Mouse (Mus musculus): ENCODE measurements around the gene Panx2. TPM values are rescaled to one million over a fixed set of nuclear protein-coding genes. Genes with fewer than 3 reads are reported as not detected.

The Panx2 gene
- total RNA-seq, 2 experiments from 2014 or later, result 0.76 to 1.9 TPM

GRCm38 (mm10) chr15:89073993-89074603 lies 14.6 kb downstream of the Panx2 start:
- intact Hi-C loops (cut with DNase I), result loop anchor here (10.0 kb wide), 1 partner anchor 249 kb away; no protein-coding TSS in a partner anchor

GRCm38 (mm10) chr15:89074613-89075477 lies 15.3 kb downstream of the Panx2 start, which contains the start of gene Trabd:
Trabd (plus strand) TSS chr15:89075124.
- no peak for DNase-seq
- intact Hi-C loops (cut with DNase I), result loop anchor here (10.0 kb wide), 1 partner anchor 250 kb away; no protein-coding TSS in a partner anchor

More at GRCm38 (mm10) chr15:89073993-89074603, 14.6 kb downstream of the Panx2 start:
- DNase-seq, result peak in 1 of 2 experiments; percentile 54

- DNase-seq, result peak; percentile 91
- intact Hi-C loops (cut with DNase I), result loop anchor here (10.0 kb wide), 1 partner anchor 251 kb away; no protein-coding TSS in a partner anchor
Measured at GRCm38 (mm10) chr15:89075478-89076147, 16.1 kb downstream of the Panx2 start.

GRCm38 (mm10) chr15:89076156-89076731 lies 16.7 kb downstream of the Panx2 start:
- peak; percentile 60 to 61 for DNase-seq
- intact Hi-C loops (cut with DNase I), result loop anchor here (10.0 kb wide), 1 partner anchor 251 kb away; no protein-coding TSS in a partner anchor

- peak in 1 of 2 experiments; percentile 39 for DNase-seq
- intact Hi-C loops (cut with DNase I), result loop anchor here (10.0 kb wide), 1 partner anchor 254 kb away; no protein-coding TSS in a partner anchor
Measured at GRCm38 (mm10) chr15:89078208-89078836, 18.8 kb downstream of the Panx2 start.

- intact Hi-C loops (cut with DNase I), result no loop called here
- DNase-seq, result no peak
Measured at GRCm38 (mm10) chr15:89083906-89084305, 24.4 kb downstream of the Panx2 start.

GRCm38 (mm10) chr15:89084826-89085225 lies 25.3 kb downstream of the Panx2 start:
- no peak for DNase-seq
- intact Hi-C loops (cut with DNase I), result no loop called here

GRCm38 (mm10) chr15:89088607-89089247 lies 29.2 kb downstream of the Panx2 start, which contains the start of gene Selenoo:
Selenoo (plus strand) TSS chr15:89089084.
- intact Hi-C loops (cut with DNase I), result no loop called here

GRCm38 (mm10) chr15:89089248-89090051 lies 29.9 kb downstream of the Panx2 start:
- no peak for DNase-seq
- intact Hi-C loops (cut with DNase I), result no loop called here

More at GRCm38 (mm10) chr15:89088607-89089247, 29.2 kb downstream of the Panx2 start, which contains the start of gene Selenoo:
- peak; percentile 90 to 92 for DNase-seq

GRCm38 (mm10) chr15:89090662-89091061 lies 31.1 kb downstream of the Panx2 start:
- DNase-seq, result no peak
- intact Hi-C loops (cut with DNase I), result no loop called here

GRCm38 (mm10) chr15:89092181-89092580 lies 32.6 kb downstream of the Panx2 start:
- intact Hi-C loops (cut with DNase I), result no loop called here
- DNase-seq, result no peak

GRCm38 (mm10) chr15:89097450-89097849 lies 37.9 kb downstream of the Panx2 start:
- no peak for DNase-seq
- intact Hi-C loops (cut with DNase I), result no loop called here

GRCm38 (mm10) chr15:89098616-89099015 lies 39.1 kb downstream of the Panx2 start:
- intact Hi-C loops (cut with DNase I), result no loop called here

GRCm38 (mm10) chr15:89100823-89101222 lies 41.3 kb downstream of the Panx2 start:
- intact Hi-C loops (cut with DNase I), result no loop called here
- DNase-seq, result no peak

More at GRCm38 (mm10) chr15:89098616-89099015, 39.1 kb downstream of the Panx2 start:
- no peak for DNase-seq

- intact Hi-C loops (cut with DNase I), result no loop called here
- no peak for DNase-seq
Measured at GRCm38 (mm10) chr15:89102646-89103045, 43.1 kb downstream of the Panx2 start.

GRCm38 (mm10) chr15:89103921-89104320 lies 44.4 kb downstream of the Panx2 start:
- intact Hi-C loops (cut with DNase I), result no loop called here
- no peak for DNase-seq

- no peak for DNase-seq
- intact Hi-C loops (cut with DNase I), result no loop called here
Measured at GRCm38 (mm10) chr15:89104425-89104824, 44.9 kb downstream of the Panx2 start.

- no peak for DNase-seq
Measured at GRCm38 (mm10) chr15:89106073-89106472, 46.5 kb downstream of the Panx2 start.

More at GRCm38 (mm10) chr15:89106073-89106472, 46.5 kb downstream of the Panx2 start:
- intact Hi-C loops (cut with DNase I), result no loop called here

All from heart, postnatal 14 days (tissue).